Mouse (Mus musculus): ENCODE data around the gene Syne2.

DNA sequence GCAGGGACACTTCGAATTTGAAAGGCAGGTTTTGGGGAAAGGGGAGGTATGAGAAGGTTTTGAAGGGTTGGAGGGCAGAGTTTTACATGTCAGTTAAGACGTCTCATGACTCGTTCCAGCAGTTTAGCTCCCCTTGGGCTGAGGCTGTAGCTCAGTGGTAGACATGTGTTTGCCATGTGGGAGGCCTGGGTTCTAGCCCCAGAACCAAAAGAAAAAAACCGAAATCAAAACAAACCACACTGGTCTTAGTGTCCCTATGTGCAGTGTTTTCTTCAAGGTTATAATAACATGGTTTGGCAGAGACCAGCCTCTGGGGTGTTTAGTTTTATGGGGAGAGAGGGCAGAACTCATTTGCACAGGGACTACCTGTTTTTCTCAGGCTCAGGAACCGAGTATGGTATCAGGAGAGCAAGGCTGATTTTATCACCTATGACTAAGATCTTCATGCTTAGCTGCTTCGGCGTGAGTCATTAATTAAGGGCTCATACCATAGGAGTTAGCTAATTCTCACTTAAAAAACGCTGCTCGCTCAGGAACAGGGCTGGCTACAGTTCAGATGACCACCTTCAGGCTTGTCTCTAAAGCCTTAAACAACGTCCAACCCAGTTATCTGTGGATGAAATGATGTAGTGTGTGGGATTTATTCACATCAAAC is 8.9 kb downstream of the Syne2 start:
- TF ChIP-seq CTCF (conservative IDR thresholded peaks at IDR 0.05; ENCODE audit: low read length): no peak
- no peak for TF ChIP-seq POU5F1 (IDR thresholded peaks at IDR 0.05; ENCODE audit: borderline replicate concordance, low read length)
- no peak for TF ChIP-seq NANOG (IDR thresholded peaks at IDR 0.05; ENCODE audit: borderline replicate concordance, low read length)

All from E14TG2a.4 (cell line).